Mouse (Mus musculus) embryonic facial prominence, embryonic 12.5 days (tissue): Measurements from ENCODE around the gene Nsun6. TPM values are rescaled to one million over a fixed set of nuclear protein-coding genes. Genes with fewer than 3 reads are reported as not detected.
A peak's percentile ranks its signal among the peaks of the same experiment; 100 is the strongest.

ENCODE experiments used
- ATAC-seq: fragments of 200-750 bp; cut with Nextera tagmentation; 2 replicates; pipeline ENCODE4 v1.8.0; 2017; ENCODE audit not compliant: insufficient number of reproducible peaks, insufficient read depth, low FRiP score, low TSS enrichment
- H3K27ac ChIP-seq: fragments of 300-500 bp; sonication (generic); 2 replicates; pipeline ENCODE4 v1.5.1; 2016; ENCODE audit warnings: mild to moderate bottlenecking
- H3K27me3 ChIP-seq: fragments of 300-500 bp; sonication (generic); 2 replicates; pipeline ENCODE4 v1.6.1; 2016; ENCODE audit warnings: mild to moderate bottlenecking, moderate library complexity
- H3K36me3 ChIP-seq: fragments of 300-500 bp; sonication (generic); 2 replicates; pipeline ENCODE4 v1.6.1; 2016; ENCODE audit warnings: mild to moderate bottlenecking
- H3K4me1 ChIP-seq: fragments of 300-500 bp; sonication (generic); 2 replicates; pipeline ENCODE4 v1.6.1; 2016
- H3K4me2 ChIP-seq: fragments of 300-500 bp; sonication (generic); replicated peaks from 2 replicates; pipeline ENCODE4 v1.6.1; 2016; ENCODE audit warnings: mild to moderate bottlenecking, moderate library complexity
- H3K4me3 ChIP-seq: fragments of 300-500 bp; sonication (generic); 2 replicates; pipeline ENCODE4 v1.5.1; 2016; ENCODE audit warnings: mild to moderate bottlenecking
- H3K9ac ChIP-seq: fragments of 300-500 bp; sonication (generic); 2 replicates; pipeline ENCODE4 v1.6.1; 2016; ENCODE audit warnings: mild to moderate bottlenecking, moderate library complexity
- H3K9me3 ChIP-seq: fragments of 300-500 bp; sonication (generic); 2 replicates; pipeline ENCODE4 v1.6.1; 2016; ENCODE audit warnings: mild to moderate bottlenecking, moderate library complexity
- WGBS: fragments of 180-500 bp; shearing (Covaris S2); methylation state at CpG from one replicate; pipeline ENCODE4 v1.1.7; 2016; 5-methylcytosine and 5-hydroxymethylcytosine counted together
- polyA plus RNA-seq: library from polyadenylated mRNA; unstranded; fragments of >200 nt; fragmentation: Nextera tagmentation; extraction: Ambion mirVana; gene quantifications from 2 replicates; pipeline ENCODE4 v1.2.1, GENCODE M21; 2016

The Nsun6 gene
- polyA plus RNA-seq, 1 experiment from 2014 or later: 11.9 TPM

GRCm38 (mm10) chr2:15055741-15056151, 877 bp upstream of the Nsun6 start:
- Histone ChIP-seq H3K9me3 (no peaks in the 10 kb centered on the region), H3K27me3 (no peaks in the 10 kb centered on the region), H3K4me3 (peak overlapping the region; percentile 83), H3K27ac (peak overlapping the region; percentile 95), H3K9ac (peak overlapping the region; percentile 95), H3K36me3 (no peaks in the 10 kb centered on the region), H3K4me1 (peaks cover 11% of the 10 kb centered on the region), H3K4me2 (peak overlapping the region; percentile 67)
- WGBS: 1% methylated on average over 15 of the region's 15 CpGs
- no peak for ATAC-seq

DNA sequence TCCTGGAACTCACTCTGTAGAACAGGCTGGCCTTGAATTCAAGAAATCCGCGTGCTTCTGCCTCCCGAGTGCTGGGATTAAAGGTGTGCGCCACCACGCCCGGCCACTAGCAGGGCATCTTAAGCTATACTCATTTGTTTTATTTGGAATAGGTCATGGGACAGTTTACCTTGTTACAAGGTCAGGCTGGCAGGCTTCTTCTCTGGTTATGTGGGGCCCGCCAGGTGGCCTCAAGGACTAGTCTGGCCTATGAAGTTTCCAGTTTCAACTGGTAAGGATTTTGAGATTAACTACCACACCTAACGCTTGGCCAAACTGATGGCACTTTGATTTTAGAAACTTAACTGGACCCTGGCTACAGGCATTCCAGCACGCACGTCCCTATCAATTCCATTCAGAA, 373 bp downstream of the Nsun6 start:
- peak overlapping the region; percentile 83 for H3K4me3 ChIP-seq
- peaks cover 11% of the 10 kb centered on the region for H3K4me1 ChIP-seq
- no peak; the same call in 1 of the 2 replicates for ATAC-seq
- no peaks in the 10 kb centered on the region for H3K36me3 ChIP-seq
- H3K9me3 ChIP-seq: no peaks in the 10 kb centered on the region
- peak overlapping the region; percentile 56 for H3K4me2 ChIP-seq
- 17% methylated on average over 10 of the region's 10 CpGs for WGBS
- H3K27ac ChIP-seq: peak overlapping the region; percentile 95
- no peaks in the 10 kb centered on the region for H3K27me3 ChIP-seq
- peak overlapping the region; percentile 75 for H3K9ac ChIP-seq

GRCm38 (mm10) chr2:15049117-15049873, 5.6 kb downstream of the Nsun6 start, which contains the start of gene Arl5b:
TSS of gene Arl5b (plus strand) at chr2:15049395.
- peak within 1 kb of the TSS; percentile 60 for H3K9ac ChIP-seq
- no peaks in the 10 kb centered on the region for H3K27me3 ChIP-seq
- ATAC-seq: peak; percentile 97
- whole genome bisulfite sequencing: 9% methylated on average over 20 of the region's 20 CpGs
- no peak within 1 kb of the TSS for H3K27ac ChIP-seq
- peak within 1 kb of the TSS; percentile 60 for H3K4me2 ChIP-seq
- H3K9me3 ChIP-seq: no peaks in the 10 kb centered on the region
- H3K4me1 ChIP-seq: peaks cover 5% of the 10 kb centered on the region; the same call in 1 of the 2 replicates
- peak within 1 kb of the TSS; percentile 60 for H3K4me3 ChIP-seq
- H3K36me3 ChIP-seq: no peaks in the 10 kb centered on the region

DNA sequence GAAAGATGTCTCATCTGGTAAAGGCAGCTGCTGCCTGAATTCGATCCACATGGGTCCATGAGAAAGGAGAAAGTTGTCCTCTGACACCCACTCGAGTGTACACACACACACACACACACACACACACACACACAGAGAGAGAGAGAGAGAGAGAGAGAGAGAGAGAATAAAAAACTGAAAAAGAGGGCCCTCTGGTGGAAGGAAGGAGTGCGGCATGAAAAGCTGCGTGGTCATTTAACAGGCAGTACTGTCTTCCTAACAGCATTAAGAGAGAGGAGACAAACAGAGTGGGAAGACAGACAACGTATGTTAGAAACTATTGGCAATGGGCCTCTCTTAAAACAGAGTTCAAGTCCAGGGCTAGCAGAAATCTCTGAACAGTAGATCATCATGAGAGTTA, 14.5 kb downstream of the Nsun6 start:
- H3K4me3 ChIP-seq: no peak overlapping the region
- H3K36me3 ChIP-seq: no peaks in the 10 kb centered on the region
- H3K4me2 ChIP-seq: no peak overlapping the region
- no peak for ATAC-seq
- no peak overlapping the region for H3K9ac ChIP-seq
- H3K9me3 ChIP-seq: no peaks in the 10 kb centered on the region
- no peak overlapping the region for H3K27ac ChIP-seq
- no peaks in the 10 kb centered on the region for H3K4me1 ChIP-seq
- 54% methylated on average over 5 of the region's 5 CpGs for WGBS
- H3K27me3 ChIP-seq: no peaks in the 10 kb centered on the region

DNA sequence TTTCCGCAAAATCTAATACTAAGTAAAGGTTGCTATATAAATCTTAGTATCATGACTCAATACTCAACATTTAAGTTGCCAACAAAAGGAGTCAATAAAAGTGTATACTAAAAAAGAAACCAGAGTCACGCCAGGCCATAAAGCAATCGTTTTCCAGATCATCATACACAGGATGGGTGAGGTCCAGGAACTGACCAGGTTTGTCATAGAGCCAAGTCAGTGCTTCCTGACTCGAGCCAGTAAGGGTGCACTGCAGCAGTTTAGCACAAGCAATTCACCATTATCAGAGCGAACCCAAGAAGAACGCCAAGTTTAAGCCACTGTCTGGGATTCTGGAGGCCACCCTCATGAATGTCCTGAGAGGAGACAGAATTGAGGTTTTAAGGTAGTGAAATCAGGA, 16.2 kb downstream of the Nsun6 start:
- Histone ChIP-seq H3K9ac (no peak overlapping the region), H3K4me2 (no peak overlapping the region), H3K4me3 (no peak overlapping the region), H3K36me3 (no peaks in the 10 kb centered on the region), H3K27ac (no peak overlapping the region), H3K9me3 (no peaks in the 10 kb centered on the region), H3K27me3 (no peaks in the 10 kb centered on the region), H3K4me1 (no peaks in the 10 kb centered on the region)
- 91% methylated on average over 6 of the region's 6 CpGs for WGBS
- ATAC-seq: no peak

GRCm38 (mm10) chr2:15027816-15028215, 27.1 kb downstream of the Nsun6 start:
- H3K36me3 ChIP-seq: 0 out of 2 replicates have a peak, but pooled peaks cover 5% of the 10 kb centered on the region
- no peak overlapping the region for H3K9ac ChIP-seq
- no peak overlapping the region for H3K4me2 ChIP-seq
- H3K9me3 ChIP-seq: no peaks in the 10 kb centered on the region
- no peaks in the 10 kb centered on the region for H3K4me1 ChIP-seq
- no peak overlapping the region for H3K27ac ChIP-seq
- no peak for ATAC-seq
- H3K4me3 ChIP-seq: no peak overlapping the region
- WGBS: 84% methylated on average over 1 of the region's 1 CpGs
- no peaks in the 10 kb centered on the region for H3K27me3 ChIP-seq

GRCm38 (mm10) chr2:15026817-15027216, 28.1 kb downstream of the Nsun6 start:
- H3K4me2 ChIP-seq: no peak overlapping the region
- no peaks in the 10 kb centered on the region for H3K4me1 ChIP-seq
- H3K9ac ChIP-seq: no peak overlapping the region
- 0 out of 2 replicates have a peak, but pooled peaks cover 5% of the 10 kb centered on the region for H3K36me3 ChIP-seq
- H3K4me3 ChIP-seq: no peak overlapping the region
- WGBS: 88% methylated on average over 3 of the region's 3 CpGs
- no peaks in the 10 kb centered on the region for H3K9me3 ChIP-seq
- H3K27me3 ChIP-seq: no peaks in the 10 kb centered on the region
- H3K27ac ChIP-seq: no peak overlapping the region
- no peak for ATAC-seq

DNA sequence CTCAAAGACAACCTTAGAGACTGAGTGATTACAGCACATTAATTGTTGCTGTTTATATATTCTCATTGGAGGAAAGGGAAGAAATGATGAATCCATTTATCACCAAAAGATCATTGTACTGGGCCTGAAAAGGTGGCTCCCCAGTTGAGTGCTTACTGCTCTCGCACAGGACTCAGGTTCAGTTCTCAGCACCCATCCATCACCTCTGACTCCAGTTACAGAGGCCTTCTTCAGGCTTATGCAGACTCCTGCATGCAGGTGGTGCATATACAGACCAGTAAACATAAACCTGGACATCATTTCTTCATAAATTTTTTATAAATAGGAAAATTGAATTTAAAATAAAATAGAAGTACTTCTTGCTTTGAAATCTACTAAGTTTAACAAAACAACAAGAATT, 46.8 kb downstream of the Nsun6 start:
- 100% methylated on average over 1 of the region's 1 CpGs for WGBS
- Histone ChIP-seq H3K4me2 (no peak overlapping the region), H3K4me1 (no peaks in the 10 kb centered on the region), H3K9me3 (no peaks in the 10 kb centered on the region), H3K27ac (no peak overlapping the region), H3K36me3 (no peaks in the 10 kb centered on the region), H3K4me3 (no peak overlapping the region), H3K27me3 (no peaks in the 10 kb centered on the region), H3K9ac (no peak overlapping the region)
- no peak for ATAC-seq

GRCm38 (mm10) chr2:15007531-15007930, 47.3 kb downstream of the Nsun6 start:
- Histone ChIP-seq H3K27me3 (no peaks in the 10 kb centered on the region), H3K9ac (no peak overlapping the region), H3K9me3 (no peaks in the 10 kb centered on the region), H3K36me3 (no peaks in the 10 kb centered on the region), H3K4me3 (no peak overlapping the region), H3K27ac (no peak overlapping the region), H3K4me2 (no peak overlapping the region), H3K4me1 (no peaks in the 10 kb centered on the region)
- no peak for ATAC-seq
- WGBS: 79% methylated on average over 3 of the region's 3 CpGs

DNA sequence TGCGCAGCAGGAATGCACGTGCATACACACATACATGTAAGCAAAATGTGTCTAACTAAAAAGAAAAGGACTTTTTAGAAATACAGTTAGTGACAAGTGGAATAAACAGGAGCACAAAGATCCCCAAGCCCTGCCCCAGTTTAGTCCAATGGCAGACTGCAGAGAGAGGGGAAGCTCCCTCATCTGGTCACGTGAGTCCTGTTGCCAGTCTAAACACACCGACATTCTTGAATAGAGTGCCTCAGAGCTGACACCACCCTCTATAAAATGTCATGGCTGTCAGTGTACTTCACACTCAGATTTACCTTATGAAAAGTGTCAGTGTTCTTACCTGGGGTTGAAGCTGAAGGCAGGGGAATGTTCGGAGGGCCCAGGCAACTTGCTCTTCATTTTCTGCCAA, 57.0 kb downstream of the Nsun6 start:
- H3K36me3 ChIP-seq: 0 out of 2 replicates have a peak, but pooled peaks cover 6% of the 10 kb centered on the region
- WGBS: 83% methylated on average over 5 of the region's 5 CpGs
- H3K27me3 ChIP-seq: no peaks in the 10 kb centered on the region
- no peaks in the 10 kb centered on the region for H3K4me1 ChIP-seq
- no peaks in the 10 kb centered on the region for H3K9me3 ChIP-seq
- no peak overlapping the region for H3K27ac ChIP-seq
- no peak overlapping the region for H3K4me2 ChIP-seq
- no peak for ATAC-seq
- H3K4me3 ChIP-seq: no peak overlapping the region
- no peak overlapping the region for H3K9ac ChIP-seq

DNA sequence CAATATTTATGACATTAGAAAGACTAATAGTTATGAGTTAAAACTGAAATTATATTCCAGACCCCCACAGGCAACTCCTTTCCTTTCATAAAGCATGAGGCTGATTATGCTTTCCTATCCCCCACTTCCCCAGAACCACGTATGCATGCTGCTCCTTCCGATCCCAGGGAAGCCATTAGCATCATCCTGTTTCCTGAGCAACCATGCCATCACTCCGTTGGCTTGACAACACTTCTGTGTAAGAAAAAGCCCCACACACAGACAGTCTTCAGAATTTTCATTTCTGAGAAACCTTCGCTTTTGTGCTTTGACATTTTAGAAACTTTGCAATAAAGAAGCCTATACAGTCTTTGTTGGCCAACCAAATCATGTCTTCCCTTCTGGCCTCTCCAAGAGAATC, 58.8 kb downstream of the Nsun6 start:
- H3K36me3 ChIP-seq: 0 out of 2 replicates have a peak, but pooled peaks cover 9% of the 10 kb centered on the region
- 85% methylated on average over 4 of the region's 4 CpGs for WGBS
- no peak overlapping the region for H3K9ac ChIP-seq
- H3K27me3 ChIP-seq: no peaks in the 10 kb centered on the region
- no peak overlapping the region for H3K4me3 ChIP-seq
- no peak for ATAC-seq
- H3K27ac ChIP-seq: no peak overlapping the region
- H3K4me2 ChIP-seq: no peak overlapping the region
- no peaks in the 10 kb centered on the region for H3K9me3 ChIP-seq
- H3K4me1 ChIP-seq: no peaks in the 10 kb centered on the region

GRCm38 (mm10) chr2:14992531-14992930, 62.3 kb downstream of the Nsun6 start:
- Histone ChIP-seq H3K4me2 (no peak overlapping the region), H3K9me3 (no peaks in the 10 kb centered on the region), H3K27ac (no peak overlapping the region), H3K27me3 (no peaks in the 10 kb centered on the region), H3K9ac (no peak overlapping the region), H3K4me3 (no peak overlapping the region), H3K36me3 (0 out of 2 replicates have a peak, but pooled peaks cover 4% of the 10 kb centered on the region), H3K4me1 (no peaks in the 10 kb centered on the region)
- WGBS: 89% methylated on average over 4 of the region's 4 CpGs
- ATAC-seq: no peak
